Mouse (Mus musculus) left cerebral cortex, adult 9 months (tissue): Measurements from ENCODE around the gene Spin4.

ENCODE experiments used
- DNase-seq, 2 experiments: peaks; one replicate each; pipeline ENCODE4 v3.0.0; 2022; ENCODE audit warnings: low spot score in 2 of 2

Gene Spin4

GRCm38 (mm10) chrX:95026361-95026892 lies at the start of gene Spin4:
Gene Spin4, minus strand, starts transcription at chrX:95026682.
- peak; percentile 30 to 60 for DNase-seq

GRCm38 (mm10) chrX:95027907-95028306 lies 1.4 kb upstream of the Spin4 start:
- no peak for DNase-seq

- no peak for DNase-seq
Measured at GRCm38 (mm10) chrX:95025779-95026360, 612 bp downstream of the Spin4 start.

- peak in 1 of 2 experiments; percentile 10 for DNase-seq
Measured at GRCm38 (mm10) chrX:95012033-95012432, 14.4 kb downstream of the Spin4 start.

GRCm38 (mm10) chrX:94998845-94999244 lies 27.6 kb downstream of the Spin4 start:
- DNase-seq, result no peak

- no peak for DNase-seq
Measured at GRCm38 (mm10) chrX:94994113-94994512, 32.4 kb downstream of the Spin4 start.

- DNase-seq, result no peak
Measured at GRCm38 (mm10) chrX:94990903-94991302, 35.6 kb downstream of the Spin4 start.

GRCm38 (mm10) chrX:94990080-94990825 lies 36.2 kb downstream of the Spin4 start:
- peak in 1 of 2 experiments; percentile 2 for DNase-seq
